Mouse (Mus musculus) cerebellum, adult 8-10 months (tissue): Measurements from ENCODE around the gene Aff1.

Source experiments
- DNase-seq: peaks from one replicate; pipeline ENCODE4 v3.0.0; 2022

The Aff1 gene

GRCm38 (mm10) chr5:103807637-103808312 lies 115.6 kb downstream of the Aff1 start:
- no peak for DNase-seq

DNA sequence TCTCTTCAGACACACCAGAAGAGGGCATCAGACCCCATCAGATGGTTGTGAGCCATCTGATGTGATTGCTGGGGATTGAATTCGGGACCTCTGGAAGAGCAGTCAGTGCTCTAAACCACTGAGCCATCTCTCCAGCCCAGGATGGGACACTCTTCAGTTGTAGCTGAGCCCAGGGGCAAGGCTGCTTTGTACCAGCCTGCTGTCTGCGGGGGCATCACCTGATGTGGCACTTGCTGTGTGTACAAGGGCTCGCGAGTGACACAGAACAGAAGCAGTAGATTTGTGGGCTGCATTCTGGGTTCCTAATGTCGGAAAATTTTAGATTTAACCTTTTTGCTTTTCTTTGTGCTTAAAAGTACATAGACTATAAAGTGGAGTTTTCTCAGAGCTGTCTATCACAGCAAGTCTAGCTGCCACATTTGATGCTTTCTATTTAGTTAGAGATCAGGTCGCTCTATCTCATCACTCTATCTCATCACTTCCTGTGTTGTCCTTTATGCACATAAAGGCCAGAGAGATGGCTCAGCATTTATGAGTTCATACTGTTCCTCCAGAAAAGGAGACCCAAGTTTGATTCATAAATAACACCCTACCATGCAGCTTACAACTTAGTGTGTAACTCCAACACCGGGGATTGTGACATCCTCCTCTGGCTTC lies 117.6 kb downstream of the Aff1 start:
- no peak for DNase-seq

- no peak for DNase-seq
Observed at GRCm38 (mm10) chr5:103813291-103813690, 121.1 kb downstream of the Aff1 start.

GRCm38 (mm10) chr5:103813997-103814542 lies 121.9 kb downstream of the Aff1 start:
- DNase-seq = no peak

- DNase-seq = no peak
Observed at GRCm38 (mm10) chr5:103814551-103815248, 122.5 kb downstream of the Aff1 start.

DNA sequence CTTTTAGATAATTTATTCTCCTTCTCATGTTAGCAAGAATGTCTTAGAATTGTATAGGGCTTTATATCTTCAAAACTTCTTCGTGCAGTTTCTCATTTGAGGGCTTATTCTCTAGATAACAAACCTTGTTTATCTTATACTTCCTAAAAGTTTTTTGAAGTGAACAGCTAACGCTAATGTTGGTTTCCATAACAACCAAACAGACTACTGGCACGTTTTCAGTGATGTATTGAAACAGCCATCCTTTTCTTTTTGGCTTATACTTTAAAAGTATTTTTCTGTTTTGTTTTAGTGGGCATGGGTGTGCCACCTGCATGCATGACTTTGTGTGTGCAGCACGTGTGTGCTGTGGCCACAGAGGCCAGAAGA lies 123.1 kb downstream of the Aff1 start:
- DNase-seq = no peak

GRCm38 (mm10) chr5:103816718-103817117 lies 124.5 kb downstream of the Aff1 start:
- no peak for DNase-seq

DNA sequence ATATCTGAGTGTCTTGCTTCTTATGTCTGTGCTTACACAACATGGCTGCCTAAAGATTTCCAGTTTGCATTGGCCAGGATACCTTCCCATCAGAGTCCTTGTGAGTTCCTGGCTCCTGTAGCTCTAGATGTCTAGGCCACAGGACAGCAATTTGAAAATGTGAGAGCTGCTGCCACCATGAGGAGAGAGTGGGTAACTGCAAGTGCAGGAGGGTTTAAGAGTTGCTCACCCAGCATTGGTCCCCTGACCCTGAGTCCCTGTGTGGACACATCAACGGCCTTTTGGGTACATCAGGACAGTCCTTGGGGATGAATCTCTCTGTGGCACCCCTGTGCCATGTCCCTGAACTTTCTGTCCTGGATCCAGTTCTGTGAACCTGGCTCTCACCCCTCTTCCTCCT lies 125.6 kb downstream of the Aff1 start:
- DNase-seq = peak; percentile 82

DNA sequence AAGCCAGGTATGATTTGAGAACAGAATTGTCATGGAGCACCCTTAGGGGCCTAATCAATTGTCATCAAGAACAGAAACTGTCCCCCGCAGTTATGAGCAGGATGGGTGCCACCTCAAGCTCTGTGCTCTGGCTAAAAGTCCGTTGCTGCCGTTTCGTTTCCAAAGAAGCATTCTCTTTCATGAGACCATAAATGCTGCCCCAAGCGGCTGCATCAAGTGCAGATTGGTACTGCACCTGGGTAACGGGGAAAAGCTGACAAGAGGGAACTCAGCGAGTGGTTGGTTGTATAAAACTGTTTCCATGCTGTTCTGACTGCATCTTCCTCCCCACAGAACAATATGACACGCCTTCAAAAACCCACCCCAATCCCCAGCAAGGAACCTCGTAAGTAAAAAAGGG lies 126.4 kb downstream of the Aff1 start:
- DNase-seq = no peak

DNA sequence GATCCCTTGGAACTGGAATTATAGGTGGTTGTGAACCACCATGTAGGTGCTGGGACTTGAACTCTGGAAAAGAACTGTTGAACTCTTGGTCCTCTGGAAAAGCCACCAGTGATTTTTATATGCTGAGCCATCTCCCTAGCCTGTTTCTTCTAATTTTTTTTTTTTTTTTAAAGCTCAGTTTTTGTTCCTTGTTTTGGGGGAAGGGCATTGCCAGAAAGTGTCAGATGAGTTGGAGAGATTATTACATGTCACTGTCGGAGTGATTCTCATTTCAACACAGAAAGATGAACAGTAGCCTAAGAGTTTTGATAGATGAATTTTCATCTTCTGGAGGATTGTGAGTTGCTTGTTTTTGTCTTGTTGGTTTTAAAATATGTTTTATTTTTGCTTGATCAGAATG lies 127.5 kb downstream of the Aff1 start:
- no peak for DNase-seq

GRCm38 (mm10) chr5:103821062-103821461 lies 128.9 kb downstream of the Aff1 start:
- DNase-seq = no peak

- DNase-seq = no peak
Observed at GRCm38 (mm10) chr5:103821500-103822298, 129.5 kb downstream of the Aff1 start.

GRCm38 (mm10) chr5:103822949-103823348 lies 130.8 kb downstream of the Aff1 start:
- DNase-seq = no peak

DNA sequence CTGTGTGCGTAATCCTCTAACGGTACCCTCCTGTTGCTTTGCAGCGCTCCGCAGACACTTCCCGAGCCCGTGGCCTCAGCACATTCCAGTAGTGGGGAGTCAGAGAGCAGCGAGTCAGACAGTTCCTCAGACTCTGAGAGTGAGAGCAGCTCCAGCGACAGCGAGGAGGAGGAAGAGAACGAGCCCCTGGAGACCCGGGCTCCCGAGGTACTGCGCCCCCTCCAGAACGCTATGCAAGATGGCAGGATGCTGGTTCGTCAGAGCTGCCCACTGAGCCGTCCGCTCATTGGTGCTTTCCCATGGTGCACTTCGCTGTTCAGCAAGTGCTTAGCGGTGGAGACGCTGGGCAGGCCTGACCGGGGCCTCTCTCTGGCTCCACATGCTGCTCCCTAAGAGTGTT lies 136.1 kb downstream of the Aff1 start:
- no peak for DNase-seq

DNA sequence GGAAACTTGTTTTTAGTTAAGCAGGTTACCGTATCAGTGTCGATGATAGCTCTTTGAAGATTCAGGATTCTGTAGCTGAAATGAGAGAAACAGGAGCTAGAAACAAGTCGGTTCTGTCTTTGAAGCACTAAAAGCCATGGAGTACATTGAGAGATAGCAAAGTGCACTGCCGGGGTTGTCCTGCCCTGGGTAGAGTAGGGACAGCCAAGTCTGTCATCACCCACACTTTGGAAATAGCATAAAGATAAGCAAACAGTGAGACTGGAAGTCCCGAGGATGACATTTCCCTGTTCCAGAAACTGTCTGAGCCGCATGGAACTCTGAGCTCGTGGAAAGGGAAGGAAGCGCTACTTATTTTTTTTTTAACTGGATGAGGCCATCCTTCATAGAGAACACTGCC lies 136.6 kb downstream of the Aff1 start:
- no peak for DNase-seq

- no peak for DNase-seq
Observed at GRCm38 (mm10) chr5:103829158-103829557, 137.0 kb downstream of the Aff1 start.

- no peak for DNase-seq
Observed at GRCm38 (mm10) chr5:103830886-103831285, 138.7 kb downstream of the Aff1 start.

- DNase-seq = no peak
Observed at GRCm38 (mm10) chr5:103835471-103836147, 143.4 kb downstream of the Aff1 start.

DNA sequence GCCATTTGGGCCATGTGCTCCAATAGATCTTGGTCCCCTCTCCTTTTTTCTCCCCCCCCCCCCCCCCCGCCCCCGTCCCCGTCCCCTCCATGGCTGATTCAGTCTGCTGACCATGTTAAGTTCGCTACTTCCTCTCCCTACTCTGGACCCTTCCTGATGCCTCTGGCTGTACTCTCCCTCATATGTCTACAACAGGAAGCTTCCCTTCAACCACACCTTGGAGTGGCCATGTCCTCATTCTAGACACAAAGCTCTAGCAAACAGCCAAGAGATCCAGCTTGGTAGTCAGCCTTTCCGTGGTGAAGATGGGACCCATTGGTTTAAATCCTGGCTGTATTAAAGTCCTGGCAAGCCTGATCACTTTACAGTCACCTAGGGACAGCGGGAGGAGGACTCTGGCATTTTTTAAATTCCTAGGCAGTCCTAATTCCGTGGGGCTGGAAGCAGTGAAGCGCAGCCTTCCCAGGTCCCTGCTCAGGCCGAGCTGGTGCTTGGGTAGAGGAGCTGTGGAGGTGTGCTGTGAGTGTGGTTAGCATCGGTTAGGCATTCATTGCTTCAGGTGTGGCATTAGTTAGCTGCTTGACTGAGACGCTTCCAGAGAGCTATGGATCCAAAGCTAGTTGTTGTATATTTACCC lies 144.1 kb downstream of the Aff1 start:
- DNase-seq = no peak

DNA sequence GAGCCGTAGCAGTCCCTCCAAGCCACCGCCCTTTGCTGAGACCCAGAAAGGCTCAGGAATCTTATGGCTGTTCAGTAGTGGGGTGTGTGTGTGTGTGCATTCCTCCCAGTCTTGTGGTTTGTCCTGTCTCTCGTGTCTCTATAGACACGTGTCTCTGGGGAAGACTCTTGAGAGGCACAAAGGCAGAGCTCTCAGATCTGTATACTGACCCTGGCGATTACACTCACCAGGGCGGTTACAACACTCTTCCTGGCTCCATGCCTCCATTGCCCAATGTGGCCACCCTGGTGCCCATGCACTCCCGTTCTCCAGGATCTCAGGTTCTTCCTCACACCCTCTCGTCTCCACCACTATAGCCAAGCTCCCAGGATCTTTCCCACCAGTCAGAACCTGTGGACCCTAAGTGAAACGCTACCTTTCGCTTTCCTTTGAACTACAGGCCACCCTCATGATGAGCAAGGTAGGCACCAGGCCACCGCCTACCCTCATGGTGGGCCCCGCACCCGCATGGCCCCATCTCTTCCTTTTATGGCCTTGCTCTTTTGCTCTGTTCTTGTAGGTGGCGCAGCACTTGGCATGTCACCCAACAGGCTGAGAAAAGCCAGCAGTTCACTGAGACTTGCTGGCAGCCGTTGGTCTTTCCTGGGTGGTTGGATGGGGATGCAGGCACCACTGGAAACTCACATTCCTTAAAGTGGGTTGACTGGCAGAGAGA lies 146.5 kb downstream of the Aff1 start:
- DNase-seq = no peak

DNA sequence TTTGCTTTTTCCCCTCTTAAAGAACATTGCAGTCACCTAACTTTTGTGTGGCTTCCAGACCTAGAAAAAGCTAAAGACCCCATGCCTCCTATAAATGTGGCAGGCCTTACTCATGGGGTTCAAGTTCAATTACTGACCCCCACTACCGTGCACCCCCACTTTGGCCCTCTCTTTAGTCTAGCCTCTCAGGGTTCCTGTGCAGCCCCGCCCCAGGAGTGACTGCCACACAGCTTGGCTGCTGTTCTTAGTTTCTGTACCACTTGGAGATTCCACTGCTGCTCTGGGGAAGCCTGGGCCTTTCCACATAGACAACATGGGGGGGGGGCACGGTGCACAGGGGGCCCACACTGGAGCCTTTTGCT lies 147.1 kb downstream of the Aff1 start:
- DNase-seq = no peak
